Mouse (Mus musculus): ENCODE measurements around the gene Acot10. TPM values are rescaled to one million over a fixed set of nuclear protein-coding genes. Genes with fewer than 3 reads are reported as not detected.
"Not testable (repeated sequence)": the region's sequence is repeated elsewhere in the genome, so short reads cannot be mapped to it uniquely, and the experiment has no call there.

Gene Acot10
- polyA plus RNA-seq (2014; fragmentation: Nextera tagmentation; extraction: Ambion mirVana) = 0.32 and 0.52 TPM in 2 replicates

DNA sequence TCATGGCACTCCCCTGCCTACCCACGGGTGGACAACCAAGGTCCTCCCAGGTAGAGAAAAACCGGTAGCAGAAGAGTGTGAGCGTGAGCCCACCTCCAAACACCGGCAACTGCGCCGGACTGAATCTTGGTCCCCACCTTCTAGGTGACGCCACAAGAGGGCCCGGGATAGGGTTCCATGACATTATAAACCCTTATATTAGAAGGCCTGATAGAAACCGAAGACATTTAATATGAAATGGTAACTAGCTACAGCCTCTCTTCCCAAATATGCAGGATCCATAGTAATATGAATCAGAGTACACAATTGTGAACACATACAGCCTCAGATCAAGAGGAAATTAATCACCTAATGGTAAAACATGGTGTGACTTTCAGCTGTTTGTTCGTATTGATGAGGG is at the start of gene Acot10:
TSS of gene Acot10 (minus strand) at position 101 of the 400 bp plus-strand sequence.
- no peaks in the 10 kb centered on the region for H3K27me3 ChIP-seq (ENCODE audit: control insufficient read depth, insufficient read depth, low read length)
- no peak within 1 kb of the TSS for H3K27ac ChIP-seq (ENCODE audit: low read length)
- ATAC-seq (ENCODE audit: insufficient number of reproducible peaks, insufficient read depth, low FRiP score, low read depth) = no peak
- no peak within 1 kb of the TSS for H3K4me2 ChIP-seq (replicated peaks; ENCODE audit: low read depth, low read length)
- no peaks in the 10 kb centered on the region for H3K36me3 ChIP-seq (ENCODE audit: control insufficient read depth, insufficient read depth, low read length)
- no peaks in the 10 kb centered on the region for H3K4me1 ChIP-seq (ENCODE audit: control insufficient read depth, insufficient read depth, low read length)
- 93% methylated on average over 10 of the region's 10 CpGs for WGBS
- H3K4me3 ChIP-seq (ENCODE audit: low read depth, low read length) = no peak within 1 kb of the TSS
- no peaks in the 10 kb centered on the region for H3K9me3 ChIP-seq (ENCODE audit: control insufficient read depth, low read depth, low read length)
- H3K9ac ChIP-seq (replicated peaks; ENCODE audit: low read depth, low read length) = no peak within 1 kb of the TSS

DNA sequence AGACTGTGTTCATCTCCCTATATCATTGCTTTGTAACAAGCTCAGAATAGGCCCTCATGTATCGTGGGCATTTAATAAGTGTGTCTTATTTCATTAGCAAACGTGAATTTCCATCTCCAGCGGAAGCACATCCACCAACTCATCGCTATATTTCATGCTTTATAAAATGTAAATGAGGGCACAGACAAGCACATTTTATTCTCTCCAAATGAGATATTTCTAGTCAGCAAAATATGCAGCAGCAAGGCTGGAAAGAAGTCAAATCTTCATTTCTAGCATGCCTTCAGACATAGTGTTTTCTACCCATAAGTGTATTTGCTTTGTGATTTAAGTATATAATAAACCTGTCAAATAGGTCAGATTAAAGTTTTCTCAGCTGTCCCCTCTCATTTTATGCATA is 45.3 kb upstream of the Acot10 start:
- no peaks in the 10 kb centered on the region for H3K27me3 ChIP-seq (ENCODE audit: control insufficient read depth, insufficient read depth, low read length)
- 83% methylated on average over 4 of the region's 4 CpGs for WGBS
- ATAC-seq (ENCODE audit: insufficient number of reproducible peaks, insufficient read depth, low FRiP score, low read depth) = no peak

DNA sequence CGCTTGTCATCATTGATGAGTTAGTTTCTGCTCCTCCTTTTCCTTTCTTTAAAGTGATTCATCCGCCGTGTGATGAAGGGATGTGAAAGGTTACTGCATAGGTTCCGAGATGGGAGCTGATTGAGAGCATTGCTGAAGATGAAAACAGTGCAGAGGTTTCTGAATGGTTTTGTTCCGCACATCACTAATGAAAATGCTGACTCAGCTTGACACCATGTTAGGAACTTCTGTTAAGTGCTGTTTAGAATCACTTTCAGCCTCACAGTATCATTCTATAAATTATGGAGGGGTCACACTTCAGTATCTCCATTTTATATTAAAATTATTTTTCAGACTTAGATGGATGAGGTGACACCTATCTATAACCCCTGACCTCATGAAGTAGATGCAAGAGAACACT is 29.7 kb upstream of the Acot10 start:
- Histone ChIP-seq H3K4me1 (ENCODE audit: control insufficient read depth, insufficient read depth, low read length) (no peaks in the 10 kb centered on the region), H3K4me2 (replicated peaks; ENCODE audit: low read depth, low read length) (no peak overlapping the region), H3K4me3 (ENCODE audit: low read depth, low read length) (no peak overlapping the region), H3K9ac (replicated peaks; ENCODE audit: low read depth, low read length) (no peak overlapping the region), H3K9me3 (ENCODE audit: control insufficient read depth, low read depth, low read length) (no peaks in the 10 kb centered on the region), H3K27me3 (ENCODE audit: control insufficient read depth, insufficient read depth, low read length) (no peaks in the 10 kb centered on the region), H3K36me3 (ENCODE audit: control insufficient read depth, insufficient read depth, low read length) (no peaks in the 10 kb centered on the region), H3K27ac (ENCODE audit: low read length) (no peak overlapping the region)
- 57% methylated on average over 5 of the region's 5 CpGs for WGBS
- no peak for ATAC-seq (ENCODE audit: insufficient number of reproducible peaks, insufficient read depth, low FRiP score, low read depth)

More for the DNA sequence above, 45.3 kb upstream of the Acot10 start:
- Histone ChIP-seq H3K4me1 (ENCODE audit: control insufficient read depth, insufficient read depth, low read length) (no peaks in the 10 kb centered on the region), H3K4me3 (ENCODE audit: low read depth, low read length) (no peak overlapping the region), H3K9me3 (ENCODE audit: control insufficient read depth, low read depth, low read length) (no peaks in the 10 kb centered on the region), H3K4me2 (replicated peaks; ENCODE audit: low read depth, low read length) (no peak overlapping the region), H3K9ac (replicated peaks; ENCODE audit: low read depth, low read length) (no peak overlapping the region), H3K27ac (ENCODE audit: low read length) (no peak overlapping the region), H3K36me3 (ENCODE audit: control insufficient read depth, insufficient read depth, low read length) (no peaks in the 10 kb centered on the region)

DNA sequence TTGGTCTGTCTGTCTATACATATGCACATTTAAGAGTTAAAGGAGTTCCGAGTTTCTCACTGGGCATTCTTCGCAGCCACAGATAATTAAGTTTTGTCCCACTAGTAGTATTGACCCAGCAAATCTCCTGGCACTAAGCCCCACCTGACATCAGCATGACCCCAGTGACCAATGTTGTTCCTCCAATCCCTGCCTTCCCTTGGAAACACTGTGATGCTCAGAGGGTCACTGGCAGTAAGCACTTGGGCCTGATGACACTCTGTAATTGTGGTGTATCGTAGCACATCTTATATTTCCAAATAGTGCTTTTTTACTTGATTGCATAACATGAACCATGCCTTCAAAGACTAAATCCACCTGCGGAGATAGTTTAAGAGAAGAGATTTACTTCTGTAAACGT is 17.6 kb upstream of the Acot10 start:
- H3K4me2 ChIP-seq (replicated peaks; ENCODE audit: low read depth, low read length) = no peak overlapping the region
- no peak overlapping the region for H3K4me3 ChIP-seq (ENCODE audit: low read depth, low read length)
- WGBS = 82% methylated on average over 5 of the region's 5 CpGs
- H3K36me3 ChIP-seq (ENCODE audit: control insufficient read depth, insufficient read depth, low read length) = no peaks in the 10 kb centered on the region
- H3K27me3 ChIP-seq (ENCODE audit: control insufficient read depth, insufficient read depth, low read length) = no peaks in the 10 kb centered on the region
- no peak for ATAC-seq (ENCODE audit: insufficient number of reproducible peaks, insufficient read depth, low FRiP score, low read depth)
- H3K4me1 ChIP-seq (ENCODE audit: control insufficient read depth, insufficient read depth, low read length) = no peaks in the 10 kb centered on the region
- no peaks in the 10 kb centered on the region for H3K9me3 ChIP-seq (ENCODE audit: control insufficient read depth, low read depth, low read length)
- no peak overlapping the region for H3K9ac ChIP-seq (replicated peaks; ENCODE audit: low read depth, low read length)
- H3K27ac ChIP-seq (ENCODE audit: low read length) = no peak overlapping the region

DNA sequence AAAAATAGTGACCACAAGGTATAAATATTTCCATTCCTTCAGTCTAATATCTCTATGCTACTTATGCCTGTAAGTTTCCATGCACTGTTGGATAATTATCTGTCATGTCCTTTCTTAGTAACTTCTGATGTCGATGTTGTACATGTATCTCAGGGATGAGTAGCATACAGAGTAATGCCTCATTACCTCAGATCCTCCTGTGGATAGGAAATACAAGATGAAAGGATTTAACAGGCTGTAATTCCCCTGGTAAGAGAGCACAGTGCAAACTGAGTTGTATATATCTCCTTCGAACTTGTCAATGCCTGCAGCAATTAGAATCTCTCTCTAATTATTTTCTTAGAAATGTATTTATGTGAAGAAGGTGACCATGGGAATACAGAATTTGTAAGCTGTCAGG is 16.2 kb upstream of the Acot10 start:
- WGBS = 70% methylated on average over 2 of the region's 2 CpGs
- Histone ChIP-seq H3K9me3 (ENCODE audit: control insufficient read depth, low read depth, low read length) (no peaks in the 10 kb centered on the region), H3K4me1 (ENCODE audit: control insufficient read depth, insufficient read depth, low read length) (no peaks in the 10 kb centered on the region), H3K4me3 (ENCODE audit: low read depth, low read length) (no peak overlapping the region), H3K27me3 (ENCODE audit: control insufficient read depth, insufficient read depth, low read length) (no peaks in the 10 kb centered on the region), H3K9ac (replicated peaks; ENCODE audit: low read depth, low read length) (no peak overlapping the region), H3K36me3 (ENCODE audit: control insufficient read depth, insufficient read depth, low read length) (no peaks in the 10 kb centered on the region), H3K4me2 (replicated peaks; ENCODE audit: low read depth, low read length) (no peak overlapping the region), H3K27ac (ENCODE audit: low read length) (no peak overlapping the region)
- no peak for ATAC-seq (ENCODE audit: insufficient number of reproducible peaks, insufficient read depth, low FRiP score, low read depth)

DNA sequence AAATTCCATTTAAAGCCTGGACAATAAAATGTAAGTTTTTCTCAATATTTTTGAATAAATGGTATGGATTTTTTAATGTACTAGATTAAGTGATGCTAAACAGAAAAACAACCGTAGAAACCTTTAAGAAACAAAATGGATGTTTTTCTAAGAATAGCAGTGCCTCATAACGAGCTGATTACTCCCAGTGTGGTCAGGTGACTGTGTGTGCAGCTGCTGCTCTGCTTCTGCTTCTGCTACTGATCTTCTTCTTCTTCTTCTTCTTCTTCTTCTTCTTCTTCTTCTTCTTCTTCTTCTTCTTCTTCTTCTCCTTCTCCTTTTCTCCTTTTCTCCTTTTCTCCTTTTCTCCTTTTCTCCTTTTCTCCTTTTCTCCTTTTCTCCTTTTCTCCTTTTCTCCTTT is 3.0 kb upstream of the Acot10 start:
- not testable (repeated sequence) for H3K27me3 ChIP-seq (ENCODE audit: control insufficient read depth, insufficient read depth, low read length); H3K9ac ChIP-seq (replicated peaks; ENCODE audit: low read depth, low read length)
- WGBS = 59% methylated on average over 2 of the region's 2 CpGs

DNA sequence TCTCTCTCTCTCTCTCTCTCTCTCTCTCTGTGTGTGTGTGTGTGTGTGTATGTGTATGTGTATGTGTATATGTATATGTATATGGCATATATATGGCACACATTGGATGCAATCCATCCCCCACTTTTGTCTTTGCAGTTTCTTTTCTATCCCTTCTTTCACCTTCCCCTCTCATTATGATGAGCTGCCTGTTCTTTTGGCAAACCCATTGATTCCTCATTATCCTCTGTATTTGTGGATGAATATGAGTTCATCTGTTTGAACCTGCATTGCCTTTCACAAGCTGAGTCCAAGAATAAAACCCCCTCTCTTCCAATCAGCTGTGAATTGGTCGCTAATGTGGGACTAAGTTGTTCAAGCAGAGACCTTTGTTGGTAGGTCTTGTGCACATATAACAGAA is 1.4 kb upstream of the Acot10 start:
- Histone ChIP-seq H3K9me3 (ENCODE audit: control insufficient read depth, low read depth, low read length) (no peaks in the 10 kb centered on the region), H3K4me1 (ENCODE audit: control insufficient read depth, insufficient read depth, low read length) (no peaks in the 10 kb centered on the region), H3K36me3 (ENCODE audit: control insufficient read depth, insufficient read depth, low read length) (no peaks in the 10 kb centered on the region), H3K4me2 (replicated peaks; ENCODE audit: low read depth, low read length) (no peak overlapping the region), H3K27me3 (ENCODE audit: control insufficient read depth, insufficient read depth, low read length) (no peaks in the 10 kb centered on the region), H3K27ac (ENCODE audit: low read length) (no peak overlapping the region), H3K9ac (replicated peaks; ENCODE audit: low read depth, low read length) (no peak overlapping the region), H3K4me3 (ENCODE audit: low read depth, low read length) (no peak overlapping the region)
- no peak for ATAC-seq (ENCODE audit: insufficient number of reproducible peaks, insufficient read depth, low FRiP score, low read depth)
- WGBS = 65% methylated on average over 1 of the region's 1 CpGs

More for the DNA sequence above, 3.0 kb upstream of the Acot10 start:
- not testable (repeated sequence) for H3K4me3 ChIP-seq (ENCODE audit: low read depth, low read length); ATAC-seq (ENCODE audit: insufficient number of reproducible peaks, insufficient read depth, low FRiP score, low read depth); H3K4me2 ChIP-seq (replicated peaks; ENCODE audit: low read depth, low read length); H3K9me3 ChIP-seq (ENCODE audit: control insufficient read depth, low read depth, low read length); H3K27ac ChIP-seq (ENCODE audit: low read length); H3K36me3 ChIP-seq (ENCODE audit: control insufficient read depth, insufficient read depth, low read length); H3K4me1 ChIP-seq (ENCODE audit: control insufficient read depth, insufficient read depth, low read length)

DNA sequence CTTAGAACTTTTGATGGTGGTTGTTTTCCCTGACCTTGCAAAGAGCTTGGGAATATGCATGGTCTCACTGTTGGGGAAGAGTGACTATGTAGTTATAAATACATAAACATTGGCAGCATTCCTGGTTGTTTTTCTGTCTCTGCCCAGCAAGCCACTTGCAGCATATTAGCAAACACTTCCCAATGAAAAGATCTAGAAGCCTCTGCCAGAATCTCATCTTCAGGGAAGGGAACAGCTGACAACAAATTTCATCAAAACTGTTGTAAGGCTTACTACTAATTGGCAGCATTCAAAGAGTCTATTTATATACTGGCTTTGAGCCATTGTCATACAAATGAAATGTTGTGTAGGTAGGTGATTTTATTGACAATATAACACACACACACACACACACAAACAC is 800 bp upstream of the Acot10 start:
- Histone ChIP-seq H3K36me3 (ENCODE audit: control insufficient read depth, insufficient read depth, low read length) (no peaks in the 10 kb centered on the region), H3K4me3 (ENCODE audit: low read depth, low read length) (no peak overlapping the region), H3K4me2 (replicated peaks; ENCODE audit: low read depth, low read length) (no peak overlapping the region), H3K4me1 (ENCODE audit: control insufficient read depth, insufficient read depth, low read length) (no peaks in the 10 kb centered on the region), H3K9ac (replicated peaks; ENCODE audit: low read depth, low read length) (no peak overlapping the region), H3K27ac (ENCODE audit: low read length) (no peak overlapping the region), H3K27me3 (ENCODE audit: control insufficient read depth, insufficient read depth, low read length) (no peaks in the 10 kb centered on the region), H3K9me3 (ENCODE audit: control insufficient read depth, low read depth, low read length) (no peaks in the 10 kb centered on the region)
- ATAC-seq (ENCODE audit: insufficient number of reproducible peaks, insufficient read depth, low FRiP score, low read depth) = no peak

DNA sequence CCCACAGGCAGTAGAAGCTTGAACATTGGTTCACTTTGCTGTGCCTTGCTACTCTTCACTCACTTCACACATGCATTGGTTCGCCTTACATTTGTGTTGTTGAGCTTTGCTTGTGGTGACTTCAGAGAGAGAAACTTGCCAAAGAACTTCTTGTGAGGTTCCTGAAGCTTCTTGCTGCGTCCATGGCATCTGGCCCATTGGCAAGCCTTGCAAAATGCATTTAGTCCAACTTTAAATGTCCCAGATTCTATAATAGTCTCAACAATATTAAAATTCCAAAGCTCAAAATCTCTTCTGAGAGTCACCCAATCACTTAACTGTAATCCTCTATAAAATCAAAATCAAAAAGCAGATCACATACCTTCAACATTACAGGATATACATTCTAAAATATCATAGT is 6.3 kb downstream of the Acot10 start:
- no peak overlapping the region for H3K27ac ChIP-seq (ENCODE audit: low read length)
- no peak overlapping the region for H3K4me3 ChIP-seq (ENCODE audit: low read depth, low read length)
- H3K4me1 ChIP-seq (ENCODE audit: control insufficient read depth, insufficient read depth, low read length) = no peaks in the 10 kb centered on the region
- H3K4me2 ChIP-seq (replicated peaks; ENCODE audit: low read depth, low read length) = no peak overlapping the region
- no peak overlapping the region for H3K9ac ChIP-seq (replicated peaks; ENCODE audit: low read depth, low read length)
- 67% methylated on average over 2 of the region's 2 CpGs for whole genome bisulfite sequencing
- ATAC-seq (ENCODE audit: insufficient number of reproducible peaks, insufficient read depth, low FRiP score, low read depth) = no peak
- H3K36me3 ChIP-seq (ENCODE audit: control insufficient read depth, insufficient read depth, low read length) = no peaks in the 10 kb centered on the region
- H3K9me3 ChIP-seq (ENCODE audit: control insufficient read depth, low read depth, low read length) = no peaks in the 10 kb centered on the region
- H3K27me3 ChIP-seq (ENCODE audit: control insufficient read depth, insufficient read depth, low read length) = no peaks in the 10 kb centered on the region
